Mouse (Mus musculus): ENCODE results near the gene Lnx1.

GRCm38 (mm10) chr5:74589133-74589532 lies 113.6 kb downstream of the Lnx1 start:
- TF ChIP-seq POU5F1 (IDR thresholded peaks at IDR 0.05; ENCODE audit: borderline replicate concordance, low read length) (no peak), CTCF (conservative IDR thresholded peaks at IDR 0.05; ENCODE audit: low read length) (no peak), NANOG (IDR thresholded peaks at IDR 0.05; ENCODE audit: borderline replicate concordance, low read length) (no peak)

All from E14TG2a.4 (cell line).